Mouse (Mus musculus) liver, adult 2 months (tissue): ENCODE measurements at regions not wholly inside any gene's neighbourhood (a gene's known extent, or its start where the extent isn't known, plus 50 kb on each side); places are given as distances from the start of the nearest gene placed in this dataset.

Experiments used
- CTCF ChIP-seq: fragments of 200-500 bp; IDR thresholded peaks from 2 replicates; pipeline ENCODE4 v1.5.1; 2011; ENCODE audit warnings: low read depth, low read length, control low read depth
- POLR2A ChIP-seq: fragments of 200-500 bp; IDR thresholded peaks from 2 replicates; pipeline ENCODE4 v1.6.1; 2011; ENCODE audit warnings: low read length, control low read depth; ENCODE audit not compliant: insufficient read depth; ENCODE audit errors: extremely low read depth

GRCm38 (mm10) chr6:41101997-41102396 lies 66.7 kb upstream of the 2210010C04Rik start:
- TF ChIP-seq CTCF (no peak), POLR2A (no peak)
